Mouse (Mus musculus) G1E (cell line): ENCODE results near the gene Mdfi.

Source experiments
- CTCF ChIP-seq: IDR thresholded peaks from 2 replicates; pipeline ENCODE4 v1.5.1; 2012; ENCODE audit warnings: low read depth, low read length, inconsistent platforms, mixed read lengths
- GATA1 ChIP-seq: IDR thresholded peaks from 2 replicates; pipeline ENCODE4 v1.6.1; 2012; ENCODE audit warnings: borderline replicate concordance, low read length, inconsistent platforms, mixed read lengths
- POLR2AphosphoS5 ChIP-seq: IDR thresholded peaks from 2 replicates; pipeline ENCODE4 v1.6.1; 2012; ENCODE audit warnings: low read depth, low read length, inconsistent platforms; ENCODE audit not compliant: insufficient replicate concordance
- TAL1 ChIP-seq: conservative IDR thresholded peaks from 2 replicates; pipeline ENCODE4 v1.6.1; 2012; ENCODE audit warnings: low read depth, low read length, inconsistent platforms, mixed read lengths

- TF ChIP-seq CTCF, result no peak
- no peak for TF ChIP-seq GATA1
- no peak for TF ChIP-seq POLR2AphosphoS5
- no peak for TF ChIP-seq TAL1
Measured at GRCm38 (mm10) chr17:47788306-47788705, 46.2 kb downstream of the Mdfi start.
